Mouse (Mus musculus): Measurements from ENCODE around the gene Map4k1. TPM values are rescaled to one million over a fixed set of nuclear protein-coding genes. Genes with fewer than 3 reads are reported as not detected.
A peak's percentile ranks its signal among the peaks of the same experiment; 100 is the strongest.

The Map4k1 gene
- polyA plus RNA-seq, 1 experiment from 2014 or later: 10.3 TPM

GRCm38 (mm10) chr7:28983849-28984248, 2.0 kb downstream of the Map4k1 start:
- H3K27ac ChIP-seq (replicated peaks): no peak overlapping the region
- no peak for ATAC-seq (ENCODE audit: low FRiP score)
- no peaks in the 10 kb centered on the region for H3K27me3 ChIP-seq (replicated peaks)
- peaks cover 6% of the 10 kb centered on the region for H3K36me3 ChIP-seq
- H3K9me3 ChIP-seq (replicated peaks): no peaks in the 10 kb centered on the region
- no peak overlapping the region for H3K4me2 ChIP-seq
- no peak overlapping the region for H3K4me3 ChIP-seq (replicated peaks)
- H3K4me1 ChIP-seq: peaks cover 21% of the 10 kb centered on the region
- 81% methylated on average over 4 of the region's 4 CpGs for WGBS
- no peak overlapping the region for H3K9ac ChIP-seq (replicated peaks)

- Histone ChIP-seq H3K36me3 (0 out of 2 replicates have a peak, but pooled peaks cover under 1% of the 10 kb centered on the region), H3K4me2 (no peak overlapping the region), H3K9me3 (replicated peaks) (no peaks in the 10 kb centered on the region), H3K9ac (replicated peaks) (no peak overlapping the region), H3K27ac (replicated peaks) (no peak overlapping the region), H3K4me3 (replicated peaks) (no peak overlapping the region), H3K4me1 (peaks cover 21% of the 10 kb centered on the region), H3K27me3 (replicated peaks) (no peaks in the 10 kb centered on the region)
- no peak for ATAC-seq (ENCODE audit: low FRiP score)
- 90% methylated on average over 1 of the region's 1 CpGs for WGBS
These were observed 2.6 kb downstream of the Map4k1 start for GRCm38 (mm10) chr7:28984452-28984851.

- ATAC-seq (ENCODE audit: low FRiP score): no peak
- Histone ChIP-seq H3K36me3 (no peaks in the 10 kb centered on the region), H3K4me3 (replicated peaks) (no peak overlapping the region), H3K27me3 (replicated peaks) (no peaks in the 10 kb centered on the region), H3K9ac (replicated peaks) (no peak overlapping the region), H3K4me2 (no peak overlapping the region), H3K27ac (replicated peaks) (no peak overlapping the region), H3K4me1 (peaks cover 20% of the 10 kb centered on the region), H3K9me3 (replicated peaks) (no peaks in the 10 kb centered on the region)
- WGBS: 86% methylated on average over 7 of the region's 7 CpGs
These were observed 3.4 kb downstream of the Map4k1 start for GRCm38 (mm10) chr7:28985207-28985606.

GRCm38 (mm10) chr7:28990766-28991273, 9.0 kb downstream of the Map4k1 start:
- Histone ChIP-seq H3K4me2 (no peak overlapping the region), H3K4me3 (replicated peaks) (no peak overlapping the region), H3K27ac (replicated peaks) (no peak overlapping the region), H3K4me1 (no peaks in the 10 kb centered on the region), H3K9me3 (replicated peaks) (no peaks in the 10 kb centered on the region), H3K9ac (replicated peaks) (no peak overlapping the region), H3K36me3 (no peaks in the 10 kb centered on the region), H3K27me3 (replicated peaks) (no peaks in the 10 kb centered on the region)
- ATAC-seq (ENCODE audit: low FRiP score): no peak
- WGBS: 57% methylated on average over 14 of the region's 14 CpGs

DNA sequence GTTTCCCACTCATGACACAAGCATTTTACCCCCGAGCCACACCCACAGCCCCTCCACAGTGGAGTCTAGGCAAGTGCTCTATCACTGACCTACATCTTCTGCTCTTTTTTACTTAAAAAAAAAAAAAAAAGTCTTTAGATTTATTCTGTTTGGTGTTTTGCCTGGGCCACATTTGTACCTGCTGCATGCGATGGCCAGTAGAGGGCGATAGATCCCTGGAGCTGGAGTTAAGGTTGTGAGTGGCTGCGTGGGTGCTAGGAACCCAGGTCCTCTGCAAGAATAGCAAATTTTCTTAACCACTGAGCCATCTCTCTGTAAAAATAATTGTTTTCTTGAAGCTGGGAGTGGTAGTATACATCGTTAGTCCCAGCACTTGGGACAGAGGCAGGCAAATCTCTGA, 9.8 kb downstream of the Map4k1 start:
- WGBS: 75% methylated on average over 5 of the region's 5 CpGs
- Histone ChIP-seq H3K4me1 (no peaks in the 10 kb centered on the region), H3K9ac (replicated peaks) (no peak overlapping the region), H3K27ac (replicated peaks) (no peak overlapping the region), H3K4me3 (replicated peaks) (no peak overlapping the region), H3K9me3 (replicated peaks) (no peaks in the 10 kb centered on the region), H3K27me3 (replicated peaks) (no peaks in the 10 kb centered on the region), H3K36me3 (no peaks in the 10 kb centered on the region), H3K4me2 (no peak overlapping the region)
- ATAC-seq (ENCODE audit: low FRiP score): no peak

GRCm38 (mm10) chr7:28992997-28993396, 11.1 kb downstream of the Map4k1 start:
- no peaks in the 10 kb centered on the region for H3K9me3 ChIP-seq (replicated peaks)
- H3K4me3 ChIP-seq (replicated peaks): no peak overlapping the region
- H3K4me2 ChIP-seq: no peak overlapping the region
- H3K27me3 ChIP-seq (replicated peaks): no peaks in the 10 kb centered on the region
- no peak for ATAC-seq (ENCODE audit: low FRiP score)
- H3K9ac ChIP-seq (replicated peaks): no peak overlapping the region
- H3K4me1 ChIP-seq: no peaks in the 10 kb centered on the region
- WGBS: 79% methylated on average over 3 of the region's 3 CpGs
- no peak overlapping the region for H3K27ac ChIP-seq (replicated peaks)
- no peaks in the 10 kb centered on the region for H3K36me3 ChIP-seq

- ATAC-seq (ENCODE audit: low FRiP score): no peak
- Histone ChIP-seq H3K27me3 (replicated peaks) (no peaks in the 10 kb centered on the region), H3K36me3 (no peaks in the 10 kb centered on the region), H3K9ac (replicated peaks) (no peak overlapping the region), H3K4me2 (no peak overlapping the region), H3K4me3 (replicated peaks) (no peak overlapping the region), H3K27ac (replicated peaks) (no peak overlapping the region), H3K4me1 (no peaks in the 10 kb centered on the region), H3K9me3 (replicated peaks) (no peaks in the 10 kb centered on the region)
- 87% methylated on average over 3 of the region's 3 CpGs for WGBS
These were observed 11.6 kb downstream of the Map4k1 start for GRCm38 (mm10) chr7:28993402-28993801.

DNA sequence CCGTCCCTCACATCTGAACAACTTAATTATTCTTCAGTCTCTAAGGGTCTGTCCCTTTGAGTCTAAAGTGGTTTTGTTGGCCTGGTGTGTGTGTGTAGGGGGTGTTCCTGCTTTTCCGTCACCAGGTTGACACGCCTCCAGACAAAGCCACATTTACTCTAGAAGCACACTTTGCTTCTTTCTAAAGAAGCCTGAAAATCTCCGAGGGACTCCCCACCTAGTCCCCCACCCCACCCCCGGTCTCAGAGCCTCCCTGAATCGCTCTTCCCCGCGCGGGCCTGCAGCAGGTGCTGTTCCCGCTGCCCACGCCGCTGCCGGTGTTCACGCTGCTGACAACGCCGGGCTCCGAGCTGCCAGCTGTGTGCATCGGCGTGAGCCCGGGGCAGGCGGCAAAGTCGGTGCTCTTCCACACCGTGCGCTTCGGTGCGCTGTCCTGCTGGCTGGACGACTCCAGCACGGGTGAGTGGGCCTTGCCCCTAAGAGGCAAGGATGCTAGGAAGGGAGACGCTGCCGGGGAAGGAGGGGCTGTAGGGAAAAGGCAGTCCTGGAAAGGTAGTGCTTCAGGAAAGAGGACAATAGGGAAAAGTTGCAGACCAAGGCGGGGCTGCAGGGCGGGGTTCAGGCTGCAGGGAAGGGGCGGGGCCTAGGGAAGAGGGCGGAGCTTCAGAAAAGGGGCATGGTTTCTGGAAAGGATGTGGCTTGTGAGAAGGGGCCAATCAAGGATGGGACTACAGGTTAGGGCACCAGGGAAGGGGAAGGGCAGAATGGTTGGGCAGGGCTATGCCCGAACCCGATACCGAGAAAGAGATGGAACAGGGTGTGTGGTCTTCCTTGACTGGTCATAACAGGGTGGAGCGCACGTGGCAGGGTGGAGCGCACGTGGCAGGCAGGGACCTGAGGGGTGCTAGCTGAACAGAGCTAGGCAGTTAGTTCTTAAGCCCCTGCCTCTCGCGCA, 19.1 kb downstream of the Map4k1 start:
- H3K4me3 ChIP-seq (replicated peaks): peak overlapping the region; percentile 47

DNA sequence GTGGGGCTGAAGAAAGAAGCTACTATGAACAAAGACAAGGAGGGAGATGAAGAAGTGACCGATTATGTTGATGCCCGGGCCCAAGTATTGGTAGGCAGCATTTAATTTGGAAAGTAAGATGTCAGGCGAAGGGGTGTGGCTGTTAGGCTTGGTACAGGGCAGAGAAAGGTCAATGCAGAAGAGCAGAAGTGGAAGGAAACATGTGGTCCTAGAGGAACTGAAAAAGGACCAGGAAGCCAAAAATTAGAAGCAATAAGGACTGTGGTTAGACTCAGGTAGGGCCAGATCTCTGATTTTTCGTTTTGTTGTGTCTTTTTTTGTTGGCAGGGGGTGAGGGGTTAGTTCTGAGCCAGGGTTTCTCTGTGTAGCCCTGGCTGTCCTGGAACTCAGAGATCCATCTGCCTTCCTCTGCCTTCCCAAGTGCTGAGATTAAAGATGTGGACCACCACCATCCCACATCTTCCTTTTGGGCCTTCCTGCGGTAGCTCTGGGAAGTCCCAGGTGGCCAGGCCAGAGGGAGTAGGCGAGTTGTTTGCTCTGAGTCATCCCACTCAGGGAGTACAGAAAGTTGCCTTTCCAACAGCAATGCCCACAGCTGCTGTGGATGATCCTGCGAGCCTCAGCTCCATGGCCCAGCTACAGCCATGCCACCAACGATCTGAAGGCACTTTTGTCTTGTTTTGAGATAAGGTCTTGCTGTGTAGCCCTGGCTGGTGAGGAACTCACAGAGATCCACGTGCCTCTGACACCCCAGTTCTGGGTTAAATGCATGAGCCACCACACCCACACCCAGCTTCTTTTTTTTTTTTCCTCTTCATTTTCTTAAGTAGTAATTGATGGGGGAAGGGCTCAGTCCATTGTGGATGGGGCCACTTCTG, 25.6 kb downstream of the Map4k1 start:
- 84% methylated on average over 9 of the region's 9 CpGs for WGBS
- Histone ChIP-seq H3K27me3 (replicated peaks) (no peaks in the 10 kb centered on the region), H3K4me2 (no peak overlapping the region), H3K9me3 (replicated peaks) (no peaks in the 10 kb centered on the region), H3K9ac (replicated peaks) (no peak overlapping the region), H3K36me3 (no peaks in the 10 kb centered on the region), H3K4me3 (replicated peaks) (no peak overlapping the region), H3K4me1 (no peaks in the 10 kb centered on the region), H3K27ac (replicated peaks) (no peak overlapping the region)
- ATAC-seq (ENCODE audit: low FRiP score): no peak

More for the DNA sequence above, 19.1 kb downstream of the Map4k1 start:
- WGBS: 5% methylated on average over 43 of the region's 43 CpGs
- H3K36me3 ChIP-seq: no peaks in the 10 kb centered on the region
- 0 out of 2 replicates have a peak, but pooled peaks cover 6% of the 10 kb centered on the region for H3K4me1 ChIP-seq
- peak overlapping the region; percentile 59 for H3K9ac ChIP-seq (replicated peaks)
- peak overlapping the region; percentile 78 for H3K4me2 ChIP-seq
- H3K27me3 ChIP-seq (replicated peaks): peaks cover 4% of the 10 kb centered on the region; the same call in 1 of the 2 replicates
- H3K9me3 ChIP-seq (replicated peaks): no peaks in the 10 kb centered on the region
- H3K27ac ChIP-seq (replicated peaks): peak overlapping the region; percentile 46; the same call in 1 of the 2 replicates
- ATAC-seq (ENCODE audit: low FRiP score): peak; percentile 83

DNA sequence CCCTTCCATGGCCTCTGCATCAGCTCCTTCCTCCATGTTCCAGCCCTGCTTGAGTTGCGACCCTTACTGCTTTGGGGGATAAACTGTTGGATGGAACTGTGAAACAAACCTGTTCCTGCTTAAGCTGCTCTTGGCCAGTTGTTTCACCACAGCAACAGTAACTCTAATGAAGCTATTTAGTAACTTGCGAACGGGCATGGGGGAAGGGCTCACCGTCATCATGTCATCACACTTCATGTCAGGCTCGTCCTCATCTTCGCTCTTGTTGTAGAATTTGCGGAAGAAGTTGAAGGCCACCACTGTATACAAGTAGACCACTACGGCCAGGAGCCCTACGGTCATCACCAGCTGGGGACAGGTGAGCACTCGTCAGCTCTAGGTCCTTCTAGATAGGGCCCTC, 26.3 kb downstream of the Map4k1 start:
- H3K4me1 ChIP-seq: no peaks in the 10 kb centered on the region
- no peaks in the 10 kb centered on the region for H3K27me3 ChIP-seq (replicated peaks)
- no peaks in the 10 kb centered on the region for H3K9me3 ChIP-seq (replicated peaks)
- no peak for ATAC-seq (ENCODE audit: low FRiP score)
- H3K4me2 ChIP-seq: no peak overlapping the region
- no peak overlapping the region for H3K4me3 ChIP-seq (replicated peaks)
- no peak overlapping the region for H3K27ac ChIP-seq (replicated peaks)
- no peaks in the 10 kb centered on the region for H3K36me3 ChIP-seq
- WGBS: 95% methylated on average over 10 of the region's 10 CpGs
- no peak overlapping the region for H3K9ac ChIP-seq (replicated peaks)

GRCm38 (mm10) chr7:29008714-29009113, 26.9 kb downstream of the Map4k1 start:
- no peak overlapping the region for H3K27ac ChIP-seq (replicated peaks)
- no peak for ATAC-seq (ENCODE audit: low FRiP score)
- H3K27me3 ChIP-seq (replicated peaks): no peaks in the 10 kb centered on the region
- H3K4me1 ChIP-seq: no peaks in the 10 kb centered on the region
- H3K9me3 ChIP-seq (replicated peaks): no peaks in the 10 kb centered on the region
- H3K4me3 ChIP-seq (replicated peaks): no peak overlapping the region
- H3K4me2 ChIP-seq: no peak overlapping the region
- H3K36me3 ChIP-seq: no peaks in the 10 kb centered on the region
- H3K9ac ChIP-seq (replicated peaks): no peak overlapping the region
- WGBS: 85% methylated on average over 9 of the region's 9 CpGs

All from neural tube, embryonic 15.5 days (tissue).